Mouse (Mus musculus): ENCODE data around the gene Snx27. TPM values are rescaled to one million over a fixed set of nuclear protein-coding genes. Genes with fewer than 3 reads are reported as not detected.

Snx27 gene
- polyA plus RNA-seq, 1 experiment, result 13.9 TPM

DNA sequence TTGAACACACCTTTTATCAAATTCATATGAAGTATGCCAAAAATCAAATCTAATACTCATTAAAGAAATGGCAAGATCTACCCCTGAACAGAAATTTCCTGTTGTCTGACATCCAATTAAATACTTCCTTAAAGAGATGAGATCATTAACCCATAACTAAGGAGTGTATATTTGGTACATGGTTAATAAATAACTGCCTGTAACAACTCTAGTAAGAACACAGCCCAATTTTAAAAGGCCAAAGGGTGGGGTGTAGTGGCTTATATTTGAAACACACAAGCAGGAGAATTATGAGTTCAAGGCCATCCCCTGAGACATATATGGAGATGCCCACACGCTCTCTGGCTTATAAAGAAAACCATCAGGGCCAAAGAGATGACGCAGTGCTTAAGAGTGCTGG, 133.1 kb downstream of the Snx27 start:
- Histone ChIP-seq H3K27ac (ENCODE audit: control insufficient read depth, insufficient read depth, low read length) (no peak overlapping the region), H3K36me3 (ENCODE audit: control insufficient read depth, insufficient read depth, low read length) (peaks cover 53% of the 10 kb centered on the region), H3K4me1 (replicated peaks; ENCODE audit: control insufficient read depth, insufficient read depth, low read length) (peaks cover 1% of the 10 kb centered on the region), H3K27me3 (ENCODE audit: control insufficient read depth, insufficient read depth, low read length) (no peaks in the 10 kb centered on the region), H3K4me3 (ENCODE audit: control insufficient read depth, insufficient read depth, low read length) (no peak overlapping the region)
- WGBS, result 94% methylated on average over 2 of the region's 2 CpGs
- DNase-seq, result no peak
- TF ChIP-seq CTCF (IDR thresholded peaks at IDR 0.05; ENCODE audit: borderline replicate concordance, control insufficient read depth, extremely low read depth, insufficient read depth, low read length, poor library complexity) (no peak), POLR2A (IDR thresholded peaks at IDR 0.05; ENCODE audit: control insufficient read depth, extremely low read depth, insufficient read depth, low read length, poor library complexity) (no peak)

Other genes with a start within 250 kb of the Snx27 start
- gene Them5, start 240.6 kb downstream of the Snx27 start, polyA plus RNA-seq (2012; rRNA removed), result 0.27 and 0.35 TPM in 2 replicates
- 0.39 and 0.55 TPM in 2 replicates for gene C2cd4d, start 220.3 kb downstream of the Snx27 start, polyA plus RNA-seq (2012; rRNA removed)
- 296 and 308 TPM in 2 replicates for gene Rorc, start 209.9 kb downstream of the Snx27 start, polyA plus RNA-seq (2012; rRNA removed)
- 6.0 and 6.1 TPM in 2 replicates for gene Lingo4, start 184.2 kb downstream of the Snx27 start, polyA plus RNA-seq (2012; rRNA removed)
- gene Tdrkh, start 169.4 kb downstream of the Snx27 start, polyA plus RNA-seq (2012; rRNA removed), result 2.6 and 4.1 TPM in 2 replicates
- 46.4 and 47.5 TPM in 2 replicates for gene Mrpl9, start 139.4 kb downstream of the Snx27 start, polyA plus RNA-seq (2012; rRNA removed)
- gene Oaz3, start 138.8 kb downstream of the Snx27 start, polyA plus RNA-seq (2012; rRNA removed), result 0.43 and 0.71 TPM in 2 replicates
- 3.0 and 3.3 TPM in 2 replicates for gene Celf3, start 104.4 kb downstream of the Snx27 start, polyA plus RNA-seq (2012; rRNA removed)
- 0.50 TPM in 1 of 2 replicates, not detected in the other for gene Riiad1, start 102.4 kb downstream of the Snx27 start, polyA plus RNA-seq (2012; rRNA removed)
- gene Gm10972, start 60.4 kb upstream of the Snx27 start, polyA plus RNA-seq (2012; rRNA removed), result not detected in 2 replicates
- 6.4 and 10.1 TPM in 2 replicates for gene Tuft1, start 76.2 kb upstream of the Snx27 start, polyA plus RNA-seq (2012; rRNA removed)
- 0.40 and 1.1 TPM in 2 replicates for gene Selenbp2, start 110.8 kb upstream of the Snx27 start, polyA plus RNA-seq (2012; rRNA removed)
- gene Cgn, start 203.8 kb upstream of the Snx27 start, polyA plus RNA-seq (2012; rRNA removed), result 1.0 and 1.5 TPM in 2 replicates

Data from thymus, adult 2 months (tissue).